ENCODE assay signal across 27 mouse cellular contexts in the genomic region with DNA sequence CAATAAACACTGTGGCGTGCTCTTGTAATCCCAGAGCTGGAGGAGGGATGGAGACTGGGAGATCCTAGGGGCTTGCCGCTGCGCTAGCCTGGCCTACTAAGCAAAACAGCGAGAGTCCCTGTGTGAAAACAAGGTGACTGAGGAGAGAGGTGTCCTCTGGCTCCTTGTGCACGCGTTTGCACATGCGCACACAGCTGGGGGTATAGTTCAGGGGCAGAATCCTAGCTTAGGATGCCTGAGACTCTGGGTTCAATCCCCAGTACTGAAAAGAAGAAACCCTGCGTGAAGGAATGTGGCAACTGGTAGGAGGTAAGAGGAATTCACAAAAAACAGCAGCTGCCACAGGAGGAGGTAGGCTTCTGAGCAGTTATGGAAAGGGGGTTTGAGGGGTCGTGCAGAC. TPM values are rescaled to one million over a fixed set of nuclear protein-coding genes. Genes with fewer than 3 reads are reported as not detected.
DNase-seq lines count a peak whose midpoint lies in the region; ATAC-seq lines count a peak whose summit lies in the region.
"Had no signal": no experiment of that assay in that cellular context is flagged by ENCODE, and none has a peak within 500 bp of the region (broad histone marks: within the 10 kb centered on the region; RNA-seq: fewer than 3 reads in every experiment).

No protein-coding gene starts in this region.

- no peak for DNase-seq in limb, embryonic 10.5 days (ENCODE audit: low spot score)
- DNase-seq in ES-CJ7 (ENCODE audit: low read depth, low spot score) (peak; percentile 57), R1 (ENCODE audit: low read depth, low spot score) (peak; percentile 53), ZHBTc4 (ENCODE audit: low read depth, low spot score) (peak; percentile 58)
- DNase-seq in layer of hippocampus, postnatal 10 days (ENCODE audit: low spot score in 2 of 2), result no peak
- DNase-seq in heart, postnatal 36 days, result no peak
- DNase-seq: adrenal gland, adult 2 months; adrenal gland, adult 8-10 months; adrenal gland, postnatal 10 days; adrenal gland, postnatal 14 days; adrenal gland, postnatal 25 days; adrenal gland, postnatal 36 days; B cell, adult 2 months; cerebellum, adult 11 months; cerebellum, adult 11-12 months; cerebellum, adult 18-20 months; cerebellum, adult 2 months; cerebellum, adult 8-10 months had no signal

- 17% methylated on average over 9 of the region's 9 CpGs for WGBS in limb, embryonic 12.5 days
- 13% methylated on average over 9 of the region's 9 CpGs for WGBS in limb, embryonic 10.5 days

- intact Hi-C loops in heart, postnatal 36 days (cut with DNase I), result no loop called here

- H3K9ac ChIP-seq in limb, embryonic 12.5 days (replicated peaks), result no peak overlapping the region

- H3K36me3 ChIP-seq in limb, embryonic 12.5 days, result no peaks in the 10 kb centered on the region
- H3K36me3 ChIP-seq in limb, embryonic 10.5 days, result no peaks in the 10 kb centered on the region
- H3K36me3 ChIP-seq: G1E had no signal

- peak overlapping the region; percentile 23; the same call in 1 of the 2 replicates for H3K27ac ChIP-seq in limb, embryonic 12.5 days
- H3K27ac ChIP-seq in limb, embryonic 10.5 days, result no peak overlapping the region

- no peak overlapping the region for H3K4me2 ChIP-seq in limb, embryonic 12.5 days

- no peak for ATAC-seq in limb, embryonic 12.5 days (ENCODE audit: insufficient number of reproducible peaks, insufficient read depth, low FRiP score, low TSS enrichment, low read depth)
- ATAC-seq in granulocyte monocyte progenitor cell, adult 5-6 weeks (replicated peaks; ENCODE audit: poor library complexity, severe bottlenecking), result no peak
- ATAC-seq: activated CD4-positive, CD25-positive, alpha-beta regulatory T cell, adult 4 months; CD4-positive, CD25-positive, alpha-beta regulatory T cell, adult 4 months; Patski had no signal

- H3K9me3 ChIP-seq in limb, embryonic 12.5 days, result no peaks in the 10 kb centered on the region
- no peaks in the 10 kb centered on the region for H3K9me3 ChIP-seq in limb, embryonic 10.5 days (replicated peaks)
- H3K9me3 ChIP-seq: G1E had no signal

- no peak overlapping the region for H3K4me3 ChIP-seq in limb, embryonic 12.5 days (replicated peaks)
- H3K4me3 ChIP-seq in limb, embryonic 10.5 days, result no peak overlapping the region

- H3K4me1 ChIP-seq in limb, embryonic 12.5 days (replicated peaks), result peaks cover 9% of the 10 kb centered on the region
- H3K4me1 ChIP-seq in limb, embryonic 10.5 days, result peaks cover 13% of the 10 kb centered on the region

- peaks cover 9% of the 10 kb centered on the region for H3K27me3 ChIP-seq in limb, embryonic 12.5 days
- peaks cover 43% of the 10 kb centered on the region for H3K27me3 ChIP-seq in limb, embryonic 10.5 days (ENCODE audit: low read depth, poor library complexity, severe bottlenecking)

RNA-seq across cellular contexts. Expression of a gene that starts 16.2 kb away (rescaled TPM):
- not detected in 2 replicates for polyA plus RNA-seq in limb, embryonic 12.5 days (2016; fragmentation: Nextera tagmentation; extraction: Ambion mirVana)
- 0.08 TPM in 1 of 2 replicates, not detected in the other for polyA plus RNA-seq in limb, embryonic 10.5 days (2016; fragmentation: Nextera tagmentation; extraction: Ambion mirVana)
- not detected in 2 replicates for total RNA-seq in granulocyte monocyte progenitor cell, adult 5-6 weeks (2014; fragmentation: Nextera tagmentation)
- not detected in 2 replicates for total RNA-seq in granulocyte monocyte progenitor cell, adult 5-6 weeks (2017)
- total RNA-seq in layer of hippocampus, postnatal 10 days (2021), result under 1 TPM in 1 of 2 experiments, not detected in 1; 0.22 TPM
- under 1 TPM; 0.14 to 0.27 TPM for total RNA-seq in heart, postnatal 36 days (2021)
- total RNA-seq: adrenal gland, adult 2 months; adrenal gland, postnatal 10 days; adrenal gland, postnatal 14 days; adrenal gland, postnatal 25 days; adrenal gland, postnatal 36 days; MEL had no signal
- polyA plus RNA-seq: activated CD4-positive, CD25-positive, alpha-beta regulatory T cell, adult 4 months; adrenal gland, adult 2 months; C2C12; CD4-positive, CD25-positive, alpha-beta regulatory T cell, adult 4 months; G1E had no signal

RNA-seq across cellular contexts. Expression of a gene that starts 45.7 kb away (rescaled TPM):
- polyA plus RNA-seq in limb, embryonic 12.5 days (2016; fragmentation: Nextera tagmentation; extraction: Ambion mirVana), result 100 and 102 TPM in 2 replicates
- polyA plus RNA-seq in limb, embryonic 10.5 days (2016; fragmentation: Nextera tagmentation; extraction: Ambion mirVana), result 68.6 and 87.4 TPM in 2 replicates
- total RNA-seq in granulocyte monocyte progenitor cell, adult 5-6 weeks (2014; fragmentation: Nextera tagmentation), result 11.1 and 14.2 TPM in 2 replicates
- 7.1 and 11.6 TPM in 2 replicates for total RNA-seq in granulocyte monocyte progenitor cell, adult 5-6 weeks (2017)
- 10 to 100 TPM; 12.2 to 14.6 TPM for total RNA-seq in layer of hippocampus, postnatal 10 days (2021)
- 1 to 10 TPM; 8.2 to 8.9 TPM for total RNA-seq in heart, postnatal 36 days (2021)
- total RNA-seq: CH12.LX had no signal

Comparison
In these comparisons a context has a peak if more than half of its experiments do, and no peak if none do; other contexts are left out.
1. DNase-seq: peak in ES-CJ7 (single experiment), R1 (single experiment) and ZHBTc4 (single experiment); none in limb, embryonic 10.5 days (single experiment), layer of hippocampus, postnatal 10 days (0 of 2) and heart, postnatal 36 days (0 of 2).